Mouse (Mus musculus): ENCODE results near the gene Pold2. TPM values are rescaled to one million over a fixed set of nuclear protein-coding genes. Genes with fewer than 3 reads are reported as not detected.

The Pold2 gene
- total and polyA plus RNA-seq, 3 experiments = 30.1 to 295 (median 47.5) TPM

DNA sequence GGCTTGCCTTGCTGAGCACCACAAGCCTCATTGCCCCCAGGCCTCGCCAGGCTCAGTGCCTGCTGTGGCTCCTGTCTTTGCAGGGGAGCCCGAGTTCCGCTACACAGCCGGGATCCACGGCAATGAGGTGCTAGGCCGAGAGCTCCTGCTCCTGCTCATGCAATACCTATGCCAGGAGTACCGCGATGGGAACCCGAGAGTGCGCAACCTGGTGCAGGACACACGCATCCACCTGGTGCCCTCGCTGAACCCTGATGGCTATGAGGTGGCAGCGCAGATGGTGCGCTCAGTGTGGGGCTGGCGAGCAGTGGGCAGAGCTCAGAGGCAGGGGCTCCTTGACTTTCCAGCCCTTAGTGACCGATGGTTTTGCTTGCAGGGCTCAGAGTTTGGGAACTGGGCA lies 8.8 kb downstream of the Pold2 start:
- Histone ChIP-seq H3K4me1 (ENCODE audit: insufficient read depth, low read depth, low read length) (peaks cover 6% of the 10 kb centered on the region), H3K9me3 (replicated peaks) (no peaks in the 10 kb centered on the region), H3K27me3 (ENCODE audit: insufficient read depth, low read length) (peaks cover 13% of the 10 kb centered on the region; the same call in 1 of the 2 replicates), H3K4me3 (ENCODE audit: low read depth, low read length) (no peak overlapping the region), H3K36me3 (replicated peaks) (peaks cover 64% of the 10 kb centered on the region)
- ATAC-seq (ENCODE audit: extremely low read depth, insufficient number of reproducible peaks, low FRiP score, poor library complexity, severe bottlenecking) (no peak), DNase-seq (ENCODE audit: low spot score) (no peak)
- no peak for TF ChIP-seq CTCF (IDR thresholded peaks at IDR 0.05; ENCODE audit: low read depth, low read length)
- TF ChIP-seq POLR2AphosphoS5 (IDR thresholded peaks at IDR 0.05; ENCODE audit: insufficient replicate concordance, low read depth, low read length) = no peak
- TF ChIP-seq TAL1 (conservative IDR thresholded peaks at IDR 0.05; ENCODE audit: low read depth, low read length) = no peak
- TF ChIP-seq GATA2 (IDR thresholded peaks at IDR 0.05; ENCODE audit: borderline replicate concordance, low read depth, low read length) = no peak
- no peak for TF ChIP-seq GATA1 (IDR thresholded peaks at IDR 0.05; ENCODE audit: borderline replicate concordance, low read length)

GRCm38 (mm10) chr11:5868324-5868723 lies 9.8 kb downstream of the Pold2 start:
- H3K4me3 ChIP-seq (ENCODE audit: low read depth, low read length) = no peak overlapping the region
- no peaks in the 10 kb centered on the region for H3K9me3 ChIP-seq (replicated peaks)
- no peak for ATAC-seq (ENCODE audit: extremely low read depth, insufficient number of reproducible peaks, low FRiP score, poor library complexity, severe bottlenecking)
- TF ChIP-seq GATA1 (IDR thresholded peaks at IDR 0.05; ENCODE audit: borderline replicate concordance, low read length) (no peak), POLR2AphosphoS5 (IDR thresholded peaks at IDR 0.05; ENCODE audit: insufficient replicate concordance, low read depth, low read length) (no peak), TAL1 (conservative IDR thresholded peaks at IDR 0.05; ENCODE audit: low read depth, low read length) (no peak), CTCF (IDR thresholded peaks at IDR 0.05; ENCODE audit: low read depth, low read length) (no peak), GATA2 (IDR thresholded peaks at IDR 0.05; ENCODE audit: borderline replicate concordance, low read depth, low read length) (no peak)
- no peak for DNase-seq (ENCODE audit: low spot score)
- peaks cover 21% of the 10 kb centered on the region; the same call in 1 of the 2 replicates for H3K27me3 ChIP-seq (ENCODE audit: insufficient read depth, low read length)
- peaks cover 54% of the 10 kb centered on the region for H3K36me3 ChIP-seq (replicated peaks)
- peaks cover 6% of the 10 kb centered on the region for H3K4me1 ChIP-seq (ENCODE audit: insufficient read depth, low read depth, low read length)

DNA sequence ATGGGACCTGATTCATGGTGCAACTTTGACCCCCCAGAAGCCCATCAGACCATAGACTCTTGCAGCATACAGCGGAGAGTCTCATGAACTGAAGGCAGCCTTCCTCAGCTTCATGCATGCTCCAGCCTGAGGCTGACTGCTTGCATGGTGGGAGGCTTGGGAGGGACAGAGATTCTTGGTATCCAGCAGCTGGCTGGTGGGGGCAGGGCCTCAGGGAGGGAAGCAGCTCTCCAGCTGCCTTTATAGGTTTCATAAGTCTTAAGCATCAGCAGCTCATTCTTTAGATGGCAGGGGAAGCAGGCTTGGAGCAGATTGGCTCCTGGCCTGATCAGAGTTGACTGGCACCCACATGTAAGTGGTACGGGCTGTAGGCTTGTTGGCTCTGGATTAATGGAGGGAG lies 10.9 kb downstream of the Pold2 start:
- Histone ChIP-seq H3K36me3 (replicated peaks) (peaks cover 43% of the 10 kb centered on the region), H3K27me3 (ENCODE audit: insufficient read depth, low read length) (peaks cover 32% of the 10 kb centered on the region), H3K4me1 (ENCODE audit: insufficient read depth, low read depth, low read length) (peaks cover 6% of the 10 kb centered on the region), H3K9me3 (replicated peaks) (no peaks in the 10 kb centered on the region), H3K4me3 (ENCODE audit: low read depth, low read length) (no peak overlapping the region)
- DNase-seq (ENCODE audit: low spot score) (no peak), ATAC-seq (ENCODE audit: extremely low read depth, insufficient number of reproducible peaks, low FRiP score, poor library complexity, severe bottlenecking) (no peak)
- TF ChIP-seq GATA1 (IDR thresholded peaks at IDR 0.05; ENCODE audit: borderline replicate concordance, low read length) (no peak), TAL1 (conservative IDR thresholded peaks at IDR 0.05; ENCODE audit: low read depth, low read length) (no peak), CTCF (IDR thresholded peaks at IDR 0.05; ENCODE audit: low read depth, low read length) (no peak), GATA2 (IDR thresholded peaks at IDR 0.05; ENCODE audit: borderline replicate concordance, low read depth, low read length) (no peak), POLR2AphosphoS5 (IDR thresholded peaks at IDR 0.05; ENCODE audit: insufficient replicate concordance, low read depth, low read length) (no peak)

DNA sequence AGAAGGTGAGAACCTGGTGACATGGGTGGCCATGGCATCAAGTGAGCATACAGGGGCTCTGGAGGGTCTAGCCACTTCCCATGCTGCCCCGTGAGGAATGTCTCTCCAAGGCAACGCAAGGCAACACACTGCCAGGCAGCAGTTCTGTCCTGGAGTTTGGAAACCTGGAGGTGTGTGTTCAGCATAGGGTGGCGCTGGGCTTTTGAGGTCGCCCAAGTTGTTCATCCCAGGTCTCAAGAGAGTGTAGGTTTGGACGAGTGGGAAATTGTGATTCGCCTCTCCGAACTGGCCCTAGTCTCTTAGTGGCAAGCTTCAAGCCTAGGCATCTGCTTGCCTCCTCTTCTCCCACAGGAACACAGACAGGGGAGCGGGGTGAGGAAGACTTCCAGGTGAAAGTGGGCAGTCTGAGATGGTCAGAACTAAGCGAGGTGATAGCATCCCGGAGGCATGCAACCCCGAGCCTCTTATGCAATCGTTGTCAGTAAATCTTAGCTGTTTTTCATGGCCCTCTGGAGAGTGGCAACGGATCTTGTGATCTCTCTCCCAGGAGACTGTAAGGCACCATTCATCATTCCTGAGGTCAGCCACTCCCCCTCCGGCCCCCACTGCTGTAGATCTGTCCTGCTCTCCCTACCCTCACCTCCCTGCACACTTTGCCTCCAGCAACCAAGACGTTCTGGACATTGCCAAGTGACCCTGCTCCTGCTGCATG lies 15.5 kb downstream of the Pold2 start:
- peaks cover 3% of the 10 kb centered on the region; the same call in 1 of the 2 replicates for H3K9me3 ChIP-seq (replicated peaks)
- no peak overlapping the region for H3K4me3 ChIP-seq (ENCODE audit: low read depth, low read length)
- TF ChIP-seq TAL1 (conservative IDR thresholded peaks at IDR 0.05; ENCODE audit: low read depth, low read length) (no peak), GATA1 (IDR thresholded peaks at IDR 0.05; ENCODE audit: borderline replicate concordance, low read length) (no peak), GATA2 (IDR thresholded peaks at IDR 0.05; ENCODE audit: borderline replicate concordance, low read depth, low read length) (no peak), CTCF (IDR thresholded peaks at IDR 0.05; ENCODE audit: low read depth, low read length) (no peak), POLR2AphosphoS5 (IDR thresholded peaks at IDR 0.05; ENCODE audit: insufficient replicate concordance, low read depth, low read length) (no peak)
- no peak for ATAC-seq (ENCODE audit: extremely low read depth, insufficient number of reproducible peaks, low FRiP score, poor library complexity, severe bottlenecking)
- peaks cover 8% of the 10 kb centered on the region for H3K4me1 ChIP-seq (ENCODE audit: insufficient read depth, low read depth, low read length)
- peaks cover under 1% of the 10 kb centered on the region for H3K36me3 ChIP-seq (replicated peaks)
- no peak for DNase-seq (ENCODE audit: low spot score)
- H3K27me3 ChIP-seq (ENCODE audit: insufficient read depth, low read length) = peaks cover 58% of the 10 kb centered on the region

GRCm38 (mm10) chr11:5861678-5862393 lies 16.3 kb downstream of the Pold2 start, which contains the start of gene Aebp1:
Aebp1 (plus strand) TSS chr11:5861947.
- Histone ChIP-seq H3K9me3 (replicated peaks) (peaks cover 3% of the 10 kb centered on the region; the same call in 1 of the 2 replicates), H3K27me3 (ENCODE audit: insufficient read depth, low read length) (peaks cover 58% of the 10 kb centered on the region), H3K4me3 (ENCODE audit: low read depth, low read length) (no peak within 1 kb of the TSS), H3K36me3 (replicated peaks) (no peaks in the 10 kb centered on the region), H3K4me1 (ENCODE audit: insufficient read depth, low read depth, low read length) (peaks cover 8% of the 10 kb centered on the region)
- no peak for DNase-seq (ENCODE audit: low spot score)
- TF ChIP-seq POLR2AphosphoS5 (IDR thresholded peaks at IDR 0.05; ENCODE audit: insufficient replicate concordance, low read depth, low read length) (no peak), TAL1 (conservative IDR thresholded peaks at IDR 0.05; ENCODE audit: low read depth, low read length) (no peak), GATA2 (IDR thresholded peaks at IDR 0.05; ENCODE audit: borderline replicate concordance, low read depth, low read length) (no peak), GATA1 (IDR thresholded peaks at IDR 0.05; ENCODE audit: borderline replicate concordance, low read length) (no peak), CTCF (IDR thresholded peaks at IDR 0.05; ENCODE audit: low read depth, low read length) (no peak)
- no peak for ATAC-seq (ENCODE audit: extremely low read depth, insufficient number of reproducible peaks, low FRiP score, poor library complexity, severe bottlenecking)

DNA sequence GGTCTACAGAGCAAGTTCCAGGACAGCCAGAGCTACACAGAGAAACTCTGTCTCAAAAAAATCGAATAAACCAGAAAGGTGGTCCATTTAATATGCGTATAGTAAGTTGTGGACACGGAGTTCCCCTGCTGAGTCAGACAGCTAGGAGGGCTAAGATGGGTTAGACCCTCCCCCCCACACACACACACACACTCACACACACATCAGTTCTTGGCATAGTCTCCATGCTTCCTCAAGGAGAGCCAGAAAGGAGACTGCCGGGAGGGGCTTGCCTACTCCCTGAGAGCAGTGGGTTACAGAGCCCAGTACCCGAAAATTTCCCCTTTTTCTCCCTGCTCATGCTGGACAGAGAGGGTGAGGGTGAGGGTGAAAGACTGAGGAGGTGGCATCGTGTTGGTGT lies 17.5 kb downstream of the Pold2 start:
- Histone ChIP-seq H3K9me3 (replicated peaks) (peaks cover 3% of the 10 kb centered on the region; the same call in 1 of the 2 replicates), H3K4me3 (ENCODE audit: low read depth, low read length) (no peak overlapping the region), H3K4me1 (ENCODE audit: insufficient read depth, low read depth, low read length) (0 out of 2 replicates have a peak, but pooled peaks cover 2% of the 10 kb centered on the region), H3K27me3 (ENCODE audit: insufficient read depth, low read length) (peaks cover 58% of the 10 kb centered on the region), H3K36me3 (replicated peaks) (no peaks in the 10 kb centered on the region)
- no peak for TF ChIP-seq GATA1 (IDR thresholded peaks at IDR 0.05; ENCODE audit: borderline replicate concordance, low read length)
- no peak for TF ChIP-seq POLR2AphosphoS5 (IDR thresholded peaks at IDR 0.05; ENCODE audit: insufficient replicate concordance, low read depth, low read length)
- no peak for TF ChIP-seq TAL1 (conservative IDR thresholded peaks at IDR 0.05; ENCODE audit: low read depth, low read length)
- TF ChIP-seq GATA2 (IDR thresholded peaks at IDR 0.05; ENCODE audit: borderline replicate concordance, low read depth, low read length) = no peak
- TF ChIP-seq CTCF (IDR thresholded peaks at IDR 0.05; ENCODE audit: low read depth, low read length) = no peak
- no peak for DNase-seq (ENCODE audit: low spot score)
- no peak for ATAC-seq (ENCODE audit: extremely low read depth, insufficient number of reproducible peaks, low FRiP score, poor library complexity, severe bottlenecking)

All from G1E (cell line).